Mouse (Mus musculus): ENCODE results near the gene AL607142.1. TPM values are rescaled to one million over a fixed set of nuclear protein-coding genes. Genes with fewer than 3 reads are reported as not detected.
A peak's percentile ranks its signal among the peaks of the same experiment; 100 is the strongest.

The AL607142.1 gene
- polyA plus RNA-seq, 1 experiment from 2014 or later = not detected

DNA sequence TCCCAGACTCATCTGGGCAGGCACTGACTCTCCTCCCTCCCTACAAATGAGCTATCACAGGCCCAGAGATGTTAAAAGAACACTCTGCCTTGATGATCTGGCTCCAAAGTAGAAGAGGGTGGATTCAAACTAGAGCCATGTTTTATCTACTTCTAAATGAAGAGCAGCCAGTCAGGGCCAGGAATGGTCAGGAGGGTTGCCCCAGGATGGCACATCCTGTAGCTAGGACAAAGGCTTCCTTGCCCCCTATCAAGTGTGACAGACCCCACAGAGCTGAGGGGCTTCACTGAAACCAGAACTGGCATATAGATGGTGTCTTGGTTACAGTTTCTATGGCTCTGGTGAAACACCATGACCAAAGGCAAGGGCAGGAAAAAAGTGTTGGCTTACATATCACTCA, 12.3 kb upstream of the AL607142.1 start:
- Histone ChIP-seq H3K4me3 (ENCODE audit: low read depth, low read length) (no peak overlapping the region), H3K4me2 (no peak overlapping the region), H3K9me3 (ENCODE audit: control insufficient read depth, low read length) (no peaks in the 10 kb centered on the region), H3K9ac (ENCODE audit: low read length) (no peak overlapping the region), H3K36me3 (ENCODE audit: control insufficient read depth, insufficient read depth, low read length) (no peaks in the 10 kb centered on the region), H3K27ac (ENCODE audit: low read depth, low read length) (no peak overlapping the region), H3K27me3 (ENCODE audit: control insufficient read depth, insufficient read depth, low read length) (no peaks in the 10 kb centered on the region), H3K4me1 (ENCODE audit: control insufficient read depth, insufficient read depth, low read length) (no peaks in the 10 kb centered on the region)
- peak; percentile 10 for DNase-seq (ENCODE audit: low spot score, missing footprints)
- ATAC-seq (ENCODE audit: low FRiP score) = no peak

DNA sequence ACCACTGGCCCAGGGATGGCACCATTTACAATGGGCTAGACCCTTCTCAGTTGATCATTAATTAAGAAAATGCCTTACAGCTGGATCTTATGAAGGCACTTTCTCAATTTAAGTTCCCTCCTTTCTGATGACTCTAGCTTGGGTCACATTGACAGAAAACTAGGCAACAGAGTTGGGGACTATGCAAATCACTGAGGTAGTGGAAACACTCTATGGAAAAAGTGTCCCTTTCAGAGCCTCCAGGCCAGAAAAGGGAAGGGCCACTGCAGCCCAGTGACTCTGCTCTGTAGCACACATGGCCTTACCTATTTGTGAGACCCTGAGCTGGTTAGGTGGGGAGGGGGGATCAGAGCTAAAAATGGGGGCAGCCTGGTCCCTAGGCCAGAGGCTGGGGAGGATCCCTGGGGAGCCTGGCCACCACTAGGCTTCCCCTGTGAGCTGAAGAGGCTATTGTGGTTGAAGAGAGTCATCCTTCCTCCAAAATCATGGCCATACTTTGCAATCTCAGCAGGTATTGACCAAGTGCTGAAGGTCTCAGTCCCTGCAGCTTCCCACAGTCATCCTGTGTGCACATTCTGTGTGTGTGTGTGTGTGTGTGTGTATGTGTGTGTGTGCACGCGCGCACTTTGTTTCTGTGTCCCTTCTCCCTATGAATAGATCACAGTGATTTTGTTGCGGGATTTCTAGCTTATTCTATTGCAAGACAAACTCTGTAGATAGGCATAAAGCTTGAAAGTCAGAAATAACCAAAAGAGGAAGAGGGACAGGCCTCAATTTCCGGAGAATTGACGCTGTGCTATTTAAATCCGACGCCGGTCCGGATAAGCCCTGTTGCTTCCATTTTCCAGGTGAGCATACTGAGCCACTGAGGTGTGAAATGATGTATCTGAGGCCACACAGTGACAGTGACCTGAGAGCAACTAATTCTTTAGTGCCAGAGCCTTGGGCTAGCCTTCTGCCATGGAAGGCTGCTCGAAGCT, 11.5 kb upstream of the AL607142.1 start:
- no peaks in the 10 kb centered on the region for H3K4me1 ChIP-seq (ENCODE audit: control insufficient read depth, insufficient read depth, low read length)
- no peak overlapping the region for H3K4me3 ChIP-seq (ENCODE audit: low read depth, low read length)
- no peak overlapping the region for H3K9ac ChIP-seq (ENCODE audit: low read length)
- H3K36me3 ChIP-seq (ENCODE audit: control insufficient read depth, insufficient read depth, low read length) = no peaks in the 10 kb centered on the region
- no peaks in the 10 kb centered on the region for H3K9me3 ChIP-seq (ENCODE audit: control insufficient read depth, low read length)
- ATAC-seq (ENCODE audit: low FRiP score) (no peak), DNase-seq (ENCODE audit: low spot score, missing footprints) (peak; percentile 14)
- 90% methylated on average over 11 of the region's 11 CpGs for WGBS
- no peaks in the 10 kb centered on the region for H3K27me3 ChIP-seq (ENCODE audit: control insufficient read depth, insufficient read depth, low read length)
- H3K4me2 ChIP-seq = no peak overlapping the region
- no peak overlapping the region for H3K27ac ChIP-seq (ENCODE audit: low read depth, low read length)

DNA sequence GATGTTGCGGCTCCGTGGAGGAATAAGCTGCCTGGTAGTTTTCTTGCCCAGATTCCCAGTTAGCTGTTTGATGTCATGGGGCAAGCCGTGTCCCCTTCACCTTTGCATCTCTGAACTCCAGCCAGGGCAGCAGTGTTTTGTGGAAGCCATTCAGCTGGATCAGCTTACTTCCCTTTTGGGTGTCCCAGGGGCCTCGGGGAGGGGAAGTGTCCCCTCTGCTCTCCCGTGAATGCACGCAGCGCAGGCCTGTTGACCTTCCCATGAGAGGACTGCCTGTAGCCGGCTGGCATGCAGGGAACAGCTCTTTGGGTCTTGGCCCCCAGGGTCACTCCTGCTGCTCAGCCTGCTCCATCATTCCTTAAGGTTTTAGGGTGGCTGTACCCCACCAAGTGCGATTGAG, 10.7 kb upstream of the AL607142.1 start:
- H3K4me2 ChIP-seq = no peak overlapping the region
- no peaks in the 10 kb centered on the region for H3K9me3 ChIP-seq (ENCODE audit: control insufficient read depth, low read length)
- WGBS = 74% methylated on average over 9 of the region's 9 CpGs
- H3K4me1 ChIP-seq (ENCODE audit: control insufficient read depth, insufficient read depth, low read length) = no peaks in the 10 kb centered on the region
- H3K36me3 ChIP-seq (ENCODE audit: control insufficient read depth, insufficient read depth, low read length) = no peaks in the 10 kb centered on the region
- H3K27ac ChIP-seq (ENCODE audit: low read depth, low read length) = no peak overlapping the region
- no peak overlapping the region for H3K9ac ChIP-seq (ENCODE audit: low read length)
- no peak overlapping the region for H3K4me3 ChIP-seq (ENCODE audit: low read depth, low read length)
- DNase-seq (ENCODE audit: low spot score, missing footprints) (peak; percentile 19), ATAC-seq (ENCODE audit: low FRiP score) (no peak)
- H3K27me3 ChIP-seq (ENCODE audit: control insufficient read depth, insufficient read depth, low read length) = no peaks in the 10 kb centered on the region

- ATAC-seq (ENCODE audit: low FRiP score) (no peak), DNase-seq (ENCODE audit: low spot score, missing footprints) (no peak)
- WGBS = 93% methylated on average over 9 of the region's 9 CpGs
- Histone ChIP-seq H3K4me3 (ENCODE audit: low read depth, low read length) (no peak overlapping the region), H3K27me3 (ENCODE audit: control insufficient read depth, insufficient read depth, low read length) (no peaks in the 10 kb centered on the region), H3K36me3 (ENCODE audit: control insufficient read depth, insufficient read depth, low read length) (no peaks in the 10 kb centered on the region), H3K27ac (ENCODE audit: low read depth, low read length) (no peak overlapping the region), H3K4me1 (ENCODE audit: control insufficient read depth, insufficient read depth, low read length) (no peaks in the 10 kb centered on the region), H3K9me3 (ENCODE audit: control insufficient read depth, low read length) (no peaks in the 10 kb centered on the region), H3K9ac (ENCODE audit: low read length) (no peak overlapping the region), H3K4me2 (no peak overlapping the region)
Measured at GRCm38 (mm10) chr4:120056451-120056850, 8.3 kb upstream of the AL607142.1 start.

DNA sequence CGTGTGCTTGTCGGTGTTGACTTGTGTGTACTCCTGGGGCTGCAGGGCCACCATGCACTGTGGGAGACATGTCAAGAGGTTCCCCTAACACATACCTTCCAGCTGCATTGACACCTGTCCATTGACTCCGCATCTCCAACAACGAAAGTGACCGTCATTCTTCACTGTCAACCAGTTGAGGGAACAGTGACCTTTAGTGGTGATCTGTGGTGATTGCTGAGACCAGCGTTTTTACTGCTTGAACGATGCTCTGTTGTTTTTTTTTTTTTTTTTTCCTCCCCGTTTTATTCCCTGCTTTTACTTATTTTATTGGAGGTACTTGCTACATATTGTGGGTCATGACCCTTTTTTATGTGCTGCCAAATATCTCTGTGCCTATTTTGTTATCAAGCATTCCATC, 7.3 kb upstream of the AL607142.1 start:
- DNase-seq (ENCODE audit: low spot score, missing footprints) (no peak), ATAC-seq (ENCODE audit: low FRiP score) (no peak)
- H3K4me3 ChIP-seq (ENCODE audit: low read depth, low read length) = no peak overlapping the region
- no peaks in the 10 kb centered on the region for H3K4me1 ChIP-seq (ENCODE audit: control insufficient read depth, insufficient read depth, low read length)
- 82% methylated on average over 8 of the region's 8 CpGs for WGBS
- no peaks in the 10 kb centered on the region for H3K36me3 ChIP-seq (ENCODE audit: control insufficient read depth, insufficient read depth, low read length)
- no peaks in the 10 kb centered on the region for H3K27me3 ChIP-seq (ENCODE audit: control insufficient read depth, insufficient read depth, low read length)
- no peak overlapping the region for H3K4me2 ChIP-seq
- H3K9me3 ChIP-seq (ENCODE audit: control insufficient read depth, low read length) = no peaks in the 10 kb centered on the region
- no peak overlapping the region for H3K27ac ChIP-seq (ENCODE audit: low read depth, low read length)
- H3K9ac ChIP-seq (ENCODE audit: low read length) = no peak overlapping the region

- 85% methylated on average over 3 of the region's 3 CpGs for WGBS
- no peak overlapping the region for H3K4me2 ChIP-seq
- H3K9ac ChIP-seq (ENCODE audit: low read length) = no peak overlapping the region
- H3K4me1 ChIP-seq (ENCODE audit: control insufficient read depth, insufficient read depth, low read length) = no peaks in the 10 kb centered on the region
- H3K27me3 ChIP-seq (ENCODE audit: control insufficient read depth, insufficient read depth, low read length) = no peaks in the 10 kb centered on the region
- H3K9me3 ChIP-seq (ENCODE audit: control insufficient read depth, low read length) = no peaks in the 10 kb centered on the region
- H3K27ac ChIP-seq (ENCODE audit: low read depth, low read length) = no peak overlapping the region
- peak; percentile 62 for DNase-seq (ENCODE audit: low spot score, missing footprints)
- no peaks in the 10 kb centered on the region for H3K36me3 ChIP-seq (ENCODE audit: control insufficient read depth, insufficient read depth, low read length)
- no peak overlapping the region for H3K4me3 ChIP-seq (ENCODE audit: low read depth, low read length)
- no peak for ATAC-seq (ENCODE audit: low FRiP score)
Measured at GRCm38 (mm10) chr4:120058157-120058556, 6.6 kb upstream of the AL607142.1 start.

GRCm38 (mm10) chr4:120058794-120059193, 6.0 kb upstream of the AL607142.1 start:
- no peaks in the 10 kb centered on the region for H3K27me3 ChIP-seq (ENCODE audit: control insufficient read depth, insufficient read depth, low read length)
- H3K36me3 ChIP-seq (ENCODE audit: control insufficient read depth, insufficient read depth, low read length) = no peaks in the 10 kb centered on the region
- H3K4me3 ChIP-seq (ENCODE audit: low read depth, low read length) = no peak overlapping the region
- DNase-seq (ENCODE audit: low spot score, missing footprints) = peak; percentile 28
- no peak overlapping the region for H3K27ac ChIP-seq (ENCODE audit: low read depth, low read length)
- no peaks in the 10 kb centered on the region for H3K9me3 ChIP-seq (ENCODE audit: control insufficient read depth, low read length)
- H3K4me2 ChIP-seq = no peak overlapping the region
- WGBS = 85% methylated on average over 10 of the region's 10 CpGs
- no peak overlapping the region for H3K9ac ChIP-seq (ENCODE audit: low read length)
- H3K4me1 ChIP-seq (ENCODE audit: control insufficient read depth, insufficient read depth, low read length) = no peaks in the 10 kb centered on the region
- no peak for ATAC-seq (ENCODE audit: low FRiP score)

DNA sequence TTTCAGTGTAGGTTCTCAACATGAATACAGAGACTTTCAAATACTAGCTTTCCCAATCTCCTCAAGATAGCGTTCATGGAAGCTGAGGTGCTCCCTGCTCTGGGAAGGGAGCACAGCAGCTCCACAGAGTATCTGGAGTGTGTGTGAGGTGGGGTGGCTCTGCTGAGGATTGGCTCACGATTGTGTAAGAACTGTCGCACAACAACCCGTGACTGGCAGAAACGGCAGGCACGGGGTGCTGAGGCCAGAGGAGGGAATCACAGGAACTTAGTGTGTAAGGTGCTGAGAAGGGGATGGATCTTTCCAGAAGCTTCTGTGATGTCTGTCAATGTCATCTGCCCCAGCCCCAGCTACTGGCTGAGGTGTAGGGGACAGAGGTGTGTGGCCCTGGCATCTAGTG, 3.1 kb upstream of the AL607142.1 start:
- Histone ChIP-seq H3K9me3 (ENCODE audit: control insufficient read depth, low read length) (no peaks in the 10 kb centered on the region), H3K27ac (ENCODE audit: low read depth, low read length) (no peak overlapping the region), H3K36me3 (ENCODE audit: control insufficient read depth, insufficient read depth, low read length) (no peaks in the 10 kb centered on the region), H3K4me1 (ENCODE audit: control insufficient read depth, insufficient read depth, low read length) (no peaks in the 10 kb centered on the region), H3K4me3 (ENCODE audit: low read depth, low read length) (no peak overlapping the region), H3K4me2 (no peak overlapping the region), H3K9ac (ENCODE audit: low read length) (no peak overlapping the region), H3K27me3 (ENCODE audit: control insufficient read depth, insufficient read depth, low read length) (no peaks in the 10 kb centered on the region)
- 92% methylated on average over 6 of the region's 6 CpGs for WGBS
- ATAC-seq (ENCODE audit: low FRiP score) (no peak), DNase-seq (ENCODE audit: low spot score, missing footprints) (peak; percentile 35)

- peak; percentile 8 for DNase-seq (ENCODE audit: low spot score, missing footprints)
- Histone ChIP-seq H3K36me3 (ENCODE audit: control insufficient read depth, insufficient read depth, low read length) (no peaks in the 10 kb centered on the region), H3K4me3 (ENCODE audit: low read depth, low read length) (no peak overlapping the region), H3K9me3 (ENCODE audit: control insufficient read depth, low read length) (no peaks in the 10 kb centered on the region), H3K9ac (ENCODE audit: low read length) (no peak overlapping the region), H3K27me3 (ENCODE audit: control insufficient read depth, insufficient read depth, low read length) (no peaks in the 10 kb centered on the region), H3K4me2 (no peak overlapping the region), H3K4me1 (ENCODE audit: control insufficient read depth, insufficient read depth, low read length) (no peaks in the 10 kb centered on the region), H3K27ac (ENCODE audit: low read depth, low read length) (no peak overlapping the region)
- no peak for ATAC-seq (ENCODE audit: low FRiP score)
- 86% methylated on average over 6 of the region's 6 CpGs for WGBS
Measured at GRCm38 (mm10) chr4:120062198-120062597, 2.6 kb upstream of the AL607142.1 start.

Measured in midbrain, embryonic 11.5 days (tissue).